Mouse (Mus musculus): ENCODE results near the gene March4. TPM values are rescaled to one million over a fixed set of nuclear protein-coding genes. Genes with fewer than 3 reads are reported as not detected.

The March4 gene
- polyA plus RNA-seq, 1 experiment from 2014 or later = 0.18 TPM

DNA sequence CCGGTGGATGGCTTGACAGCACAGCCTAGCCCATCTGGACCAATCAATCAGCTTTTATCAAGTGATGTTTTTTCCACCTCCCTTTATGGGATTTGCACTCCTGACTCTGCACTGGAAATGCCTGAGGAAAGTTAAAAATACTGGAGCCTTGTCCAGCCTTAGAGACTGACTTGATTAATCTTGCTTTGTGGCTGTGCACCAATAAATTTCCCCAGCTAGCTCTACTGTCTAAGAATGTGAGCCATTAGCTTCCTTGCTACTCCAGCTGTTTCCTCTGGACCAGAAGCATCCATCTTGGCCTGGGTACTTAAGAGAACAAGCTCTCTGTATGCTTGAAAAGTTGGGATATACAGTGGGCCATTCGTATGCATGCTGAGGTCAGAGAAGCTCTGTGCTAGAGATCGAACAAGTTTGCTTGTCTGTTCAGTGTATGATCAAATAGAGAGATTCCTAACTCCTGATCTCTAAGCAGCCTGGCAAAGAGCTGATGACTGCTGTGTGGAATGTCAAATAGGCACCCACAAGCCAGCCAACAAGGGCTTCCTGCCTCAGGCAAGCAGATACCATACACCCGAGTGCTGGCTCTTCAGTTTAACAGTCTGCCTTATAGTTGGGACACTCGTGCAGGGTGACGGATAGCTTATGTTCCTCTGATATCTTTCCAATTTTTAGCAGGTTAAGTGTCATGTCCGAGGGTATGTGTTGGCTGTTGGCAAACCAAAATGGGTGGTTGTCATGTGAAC, 25.8 kb downstream of the March4 start:
- Histone ChIP-seq H3K4me2 (no peak overlapping the region), H3K4me3 (replicated peaks) (no peak overlapping the region), H3K36me3 (no peaks in the 10 kb centered on the region), H3K27ac (no peak overlapping the region), H3K4me1 (no peaks in the 10 kb centered on the region), H3K9me3 (no peaks in the 10 kb centered on the region), H3K9ac (no peak overlapping the region), H3K27me3 (replicated peaks) (no peaks in the 10 kb centered on the region)
- no peak for ATAC-seq (ENCODE audit: insufficient read depth, low FRiP score, low read depth)
- WGBS = 54% methylated on average over 7 of the region's 7 CpGs

GRCm38 (mm10) chr1:72509551-72509950, 27.2 kb downstream of the March4 start:
- no peak for ATAC-seq (ENCODE audit: insufficient read depth, low FRiP score, low read depth)
- Histone ChIP-seq H3K4me3 (replicated peaks) (no peak overlapping the region), H3K36me3 (no peaks in the 10 kb centered on the region), H3K4me1 (no peaks in the 10 kb centered on the region), H3K9ac (no peak overlapping the region), H3K27ac (no peak overlapping the region), H3K9me3 (no peaks in the 10 kb centered on the region), H3K27me3 (replicated peaks) (no peaks in the 10 kb centered on the region), H3K4me2 (no peak overlapping the region)
- 74% methylated on average over 4 of the region's 4 CpGs for WGBS

- H3K4me2 ChIP-seq = no peak overlapping the region
- no peaks in the 10 kb centered on the region for H3K4me1 ChIP-seq
- no peak overlapping the region for H3K9ac ChIP-seq
- 63% methylated on average over 2 of the region's 2 CpGs for WGBS
- no peak overlapping the region for H3K27ac ChIP-seq
- H3K9me3 ChIP-seq = no peaks in the 10 kb centered on the region
- H3K36me3 ChIP-seq = no peaks in the 10 kb centered on the region
- H3K27me3 ChIP-seq (replicated peaks) = no peaks in the 10 kb centered on the region
- ATAC-seq (ENCODE audit: insufficient read depth, low FRiP score, low read depth) = no peak
- H3K4me3 ChIP-seq (replicated peaks) = no peak overlapping the region
Observed at GRCm38 (mm10) chr1:72507670-72508069, 29.1 kb downstream of the March4 start.

- Histone ChIP-seq H3K27ac (no peak overlapping the region), H3K36me3 (no peaks in the 10 kb centered on the region), H3K9me3 (no peaks in the 10 kb centered on the region), H3K27me3 (replicated peaks) (no peaks in the 10 kb centered on the region), H3K4me1 (no peaks in the 10 kb centered on the region), H3K9ac (no peak overlapping the region), H3K4me2 (no peak overlapping the region), H3K4me3 (replicated peaks) (no peak overlapping the region)
- ATAC-seq (ENCODE audit: insufficient read depth, low FRiP score, low read depth) = no peak
- 53% methylated on average over 10 of the region's 10 CpGs for WGBS
Observed at GRCm38 (mm10) chr1:72506202-72506601, 30.5 kb downstream of the March4 start.

DNA sequence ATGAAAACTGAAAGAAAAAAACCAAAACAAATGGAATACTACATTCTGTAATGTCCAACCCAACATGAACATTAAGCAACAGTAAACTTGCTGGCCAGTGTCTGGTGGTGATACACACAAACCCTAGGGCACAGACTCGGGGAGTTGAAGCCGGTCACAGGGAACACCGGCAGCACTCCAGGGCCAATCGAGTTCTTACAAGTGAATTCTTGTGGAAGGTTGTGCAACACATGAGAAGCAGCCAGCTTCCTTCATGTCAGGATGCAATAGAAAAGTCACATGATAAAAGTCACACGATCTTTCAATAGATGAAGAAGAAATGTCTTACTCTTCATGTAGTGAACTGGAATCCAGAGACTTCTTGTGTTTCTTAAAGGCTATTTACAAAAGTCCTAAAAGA, 39.1 kb downstream of the March4 start:
- no peak for ATAC-seq (ENCODE audit: insufficient read depth, low FRiP score, low read depth)
- Histone ChIP-seq H3K4me2 (no peak overlapping the region), H3K36me3 (no peaks in the 10 kb centered on the region), H3K9ac (no peak overlapping the region), H3K4me3 (replicated peaks) (no peak overlapping the region), H3K27ac (no peak overlapping the region), H3K9me3 (no peaks in the 10 kb centered on the region), H3K27me3 (replicated peaks) (no peaks in the 10 kb centered on the region), H3K4me1 (no peaks in the 10 kb centered on the region)
- WGBS = 89% methylated on average over 5 of the region's 5 CpGs

GRCm38 (mm10) chr1:72493454-72493853, 43.3 kb downstream of the March4 start:
- no peak overlapping the region for H3K4me2 ChIP-seq
- no peak for ATAC-seq (ENCODE audit: insufficient read depth, low FRiP score, low read depth)
- no peaks in the 10 kb centered on the region for H3K9me3 ChIP-seq
- 76% methylated on average over 3 of the region's 3 CpGs for WGBS
- H3K4me1 ChIP-seq = no peaks in the 10 kb centered on the region
- no peak overlapping the region for H3K27ac ChIP-seq
- no peak overlapping the region for H3K4me3 ChIP-seq (replicated peaks)
- H3K36me3 ChIP-seq = no peaks in the 10 kb centered on the region
- no peaks in the 10 kb centered on the region for H3K27me3 ChIP-seq (replicated peaks)
- no peak overlapping the region for H3K9ac ChIP-seq

DNA sequence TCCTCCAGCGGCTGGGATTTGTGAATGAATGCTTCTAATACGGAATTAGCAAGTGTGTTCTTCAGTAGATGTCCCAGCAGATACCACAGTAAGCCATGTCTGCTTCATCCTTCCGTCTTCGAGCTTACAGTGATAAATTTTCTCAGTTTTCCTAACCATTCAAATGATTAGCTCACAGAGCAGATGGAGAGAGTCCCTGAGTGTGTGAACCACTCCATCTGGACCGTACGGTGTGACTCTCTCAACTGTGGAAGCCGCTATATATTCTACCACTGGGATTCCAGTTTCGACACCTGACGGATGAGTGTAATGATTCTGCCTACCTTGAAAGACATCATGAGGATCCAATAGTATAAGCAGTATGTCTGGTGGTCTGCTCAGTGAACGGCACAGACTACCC, 44.1 kb downstream of the March4 start:
- WGBS = 83% methylated on average over 10 of the region's 10 CpGs
- Histone ChIP-seq H3K4me2 (no peak overlapping the region), H3K27me3 (replicated peaks) (no peaks in the 10 kb centered on the region), H3K4me1 (no peaks in the 10 kb centered on the region), H3K9me3 (no peaks in the 10 kb centered on the region), H3K36me3 (no peaks in the 10 kb centered on the region), H3K4me3 (replicated peaks) (no peak overlapping the region), H3K27ac (no peak overlapping the region), H3K9ac (no peak overlapping the region)
- no peak for ATAC-seq (ENCODE audit: insufficient read depth, low FRiP score, low read depth)

DNA sequence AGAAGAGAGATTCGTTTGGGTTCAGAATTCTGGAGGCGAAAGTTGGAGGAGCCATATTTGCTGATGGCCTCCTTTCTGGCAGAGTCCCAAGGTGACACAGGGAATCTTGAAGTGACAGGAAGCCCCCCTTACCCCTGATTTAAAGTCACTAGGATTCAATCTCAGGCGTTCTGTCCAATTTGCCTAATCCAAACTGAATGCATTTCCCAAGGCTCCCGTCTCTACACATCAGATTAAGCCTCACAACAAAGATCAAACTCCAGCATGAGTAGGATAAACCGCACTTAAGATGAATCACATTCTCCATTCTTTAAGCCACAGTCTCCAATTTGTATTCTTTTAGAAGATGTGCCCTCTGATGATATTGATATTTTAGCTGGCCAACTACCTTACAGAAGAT, 45.4 kb downstream of the March4 start:
- Histone ChIP-seq H3K27me3 (replicated peaks) (no peaks in the 10 kb centered on the region), H3K36me3 (no peaks in the 10 kb centered on the region), H3K9me3 (no peaks in the 10 kb centered on the region), H3K4me2 (no peak overlapping the region), H3K4me1 (no peaks in the 10 kb centered on the region), H3K4me3 (replicated peaks) (no peak overlapping the region), H3K27ac (no peak overlapping the region), H3K9ac (no peak overlapping the region)
- 68% methylated on average over 5 of the region's 5 CpGs for WGBS
- no peak for ATAC-seq (ENCODE audit: insufficient read depth, low FRiP score, low read depth)

GRCm38 (mm10) chr1:72490801-72491200, 45.9 kb downstream of the March4 start:
- Histone ChIP-seq H3K27ac (no peak overlapping the region), H3K9me3 (no peaks in the 10 kb centered on the region), H3K4me1 (no peaks in the 10 kb centered on the region), H3K36me3 (no peaks in the 10 kb centered on the region), H3K4me2 (no peak overlapping the region), H3K27me3 (replicated peaks) (no peaks in the 10 kb centered on the region), H3K4me3 (replicated peaks) (no peak overlapping the region), H3K9ac (no peak overlapping the region)
- ATAC-seq (ENCODE audit: insufficient read depth, low FRiP score, low read depth) = no peak
- WGBS = 66% methylated on average over 3 of the region's 3 CpGs

DNA sequence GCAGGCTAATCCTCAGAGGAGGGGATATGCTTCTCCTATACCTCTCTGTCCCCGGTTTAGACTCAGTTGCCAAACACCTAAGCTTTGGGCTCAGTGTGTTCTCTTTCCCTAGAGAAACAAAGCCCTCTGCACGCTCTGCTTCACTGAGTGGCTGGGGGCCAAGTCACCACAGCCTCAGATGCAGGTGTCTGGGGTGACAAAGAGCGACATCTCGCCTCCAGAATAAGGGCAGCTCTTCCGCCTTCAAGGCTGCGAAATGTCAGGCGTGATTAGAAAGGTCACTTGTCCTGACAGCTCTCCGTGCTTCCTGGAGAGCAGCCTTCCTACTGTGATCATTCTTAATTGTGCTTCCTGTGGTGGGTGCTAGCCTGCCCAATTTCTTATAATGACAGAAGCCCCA, 46.5 kb downstream of the March4 start:
- H3K27ac ChIP-seq = no peak overlapping the region
- no peak overlapping the region for H3K9ac ChIP-seq
- WGBS = 15% methylated on average over 8 of the region's 8 CpGs
- no peak for ATAC-seq (ENCODE audit: insufficient read depth, low FRiP score, low read depth)
- no peak overlapping the region for H3K4me2 ChIP-seq
- H3K9me3 ChIP-seq = no peaks in the 10 kb centered on the region
- H3K36me3 ChIP-seq = no peaks in the 10 kb centered on the region
- no peaks in the 10 kb centered on the region for H3K4me1 ChIP-seq
- no peak overlapping the region for H3K4me3 ChIP-seq (replicated peaks)
- no peaks in the 10 kb centered on the region for H3K27me3 ChIP-seq (replicated peaks)

GRCm38 (mm10) chr1:72476594-72476993, 60.1 kb downstream of the March4 start:
- H3K4me1 ChIP-seq = no peaks in the 10 kb centered on the region
- H3K27ac ChIP-seq = no peak overlapping the region
- no peak for ATAC-seq (ENCODE audit: insufficient read depth, low FRiP score, low read depth)
- H3K4me3 ChIP-seq (replicated peaks) = no peak overlapping the region
- no peak overlapping the region for H3K9ac ChIP-seq
- H3K9me3 ChIP-seq = no peaks in the 10 kb centered on the region
- no peak overlapping the region for H3K4me2 ChIP-seq
- no peaks in the 10 kb centered on the region for H3K36me3 ChIP-seq
- H3K27me3 ChIP-seq (replicated peaks) = no peaks in the 10 kb centered on the region
- WGBS = 81% methylated on average over 2 of the region's 2 CpGs

- Histone ChIP-seq H3K27ac (no peak overlapping the region), H3K4me2 (no peak overlapping the region), H3K9ac (no peak overlapping the region), H3K4me1 (no peaks in the 10 kb centered on the region), H3K9me3 (no peaks in the 10 kb centered on the region), H3K4me3 (replicated peaks) (no peak overlapping the region), H3K36me3 (no peaks in the 10 kb centered on the region), H3K27me3 (replicated peaks) (no peaks in the 10 kb centered on the region)
- no peak for ATAC-seq (ENCODE audit: insufficient read depth, low FRiP score, low read depth)
- 77% methylated on average over 2 of the region's 2 CpGs for WGBS
Observed at GRCm38 (mm10) chr1:72469075-72469474, 67.7 kb downstream of the March4 start.

DNA sequence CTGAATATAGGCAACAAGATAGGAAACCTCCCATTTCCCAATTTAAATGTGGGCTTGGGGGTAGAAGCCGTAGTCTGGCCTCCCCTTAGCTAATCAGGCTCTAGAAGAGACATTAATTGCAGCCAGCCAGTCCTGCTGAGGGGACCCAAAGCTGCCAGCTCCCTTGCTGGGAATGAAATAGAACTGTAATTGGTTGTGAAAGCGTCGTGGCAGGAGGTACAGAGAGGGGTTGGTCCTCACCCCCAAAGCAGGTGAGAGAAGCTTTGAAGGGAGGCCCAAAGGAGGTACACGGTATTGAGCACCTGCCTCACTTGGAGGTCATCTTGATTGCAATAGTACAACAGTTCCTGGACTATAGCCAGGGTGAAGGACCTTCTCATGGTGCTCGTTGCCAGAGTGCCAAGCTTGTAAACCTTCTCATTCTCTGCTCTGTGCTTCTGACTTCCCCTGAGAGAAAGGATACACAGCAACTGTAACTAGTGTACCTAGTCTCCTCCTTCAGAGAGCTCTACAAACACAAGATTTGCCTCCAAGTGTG, 68.2 kb downstream of the March4 start:
- H3K27ac ChIP-seq = no peak overlapping the region
- H3K36me3 ChIP-seq = no peaks in the 10 kb centered on the region
- H3K4me2 ChIP-seq = no peak overlapping the region
- H3K9ac ChIP-seq = no peak overlapping the region
- H3K27me3 ChIP-seq (replicated peaks) = no peaks in the 10 kb centered on the region
- H3K4me1 ChIP-seq = no peaks in the 10 kb centered on the region
- 50% methylated on average over 5 of the region's 5 CpGs for WGBS
- no peak for ATAC-seq (ENCODE audit: insufficient read depth, low FRiP score, low read depth)
- H3K9me3 ChIP-seq = no peaks in the 10 kb centered on the region
- H3K4me3 ChIP-seq (replicated peaks) = no peak overlapping the region
